Mouse (Mus musculus) stomach, embryonic 16.5 days (tissue): ENCODE measurements around the gene Srrm1. TPM values are rescaled to one million over a fixed set of nuclear protein-coding genes. Genes with fewer than 3 reads are reported as not detected.

Experiments
- ATAC-seq: fragments of 200-750 bp; cut with Nextera tagmentation; 2 replicates; pipeline ENCODE4 v1.8.0; 2017; ENCODE audit warnings: moderate number of reproducible peaks, moderate TSS enrichment; ENCODE audit not compliant: insufficient read depth, low FRiP score
- H3K27ac ChIP-seq: fragments of 300-500 bp; sonication (generic); 2 replicates; pipeline ENCODE4 v1.5.1; 2014; ENCODE audit warnings: low read length
- H3K27me3 ChIP-seq: fragments of 300-500 bp; sonication (generic); 2 replicates; pipeline ENCODE4 v1.6.1; 2014; ENCODE audit warnings: low read length, control low read depth, mixed read lengths; ENCODE audit not compliant: control insufficient read depth, insufficient read depth
- H3K36me3 ChIP-seq: fragments of 300-500 bp; sonication (generic); 2 replicates; pipeline ENCODE4 v1.6.1; 2014; ENCODE audit warnings: low read length; ENCODE audit not compliant: control insufficient read depth, insufficient read depth
- H3K4me1 ChIP-seq: fragments of 300-500 bp; sonication (generic); 2 replicates; pipeline ENCODE4 v1.6.1; 2014; ENCODE audit warnings: low read length, control low read depth, mixed read lengths; ENCODE audit not compliant: control insufficient read depth, insufficient read depth
- H3K4me2 ChIP-seq: fragments of 300-500 bp; sonication (generic); 2 replicates; pipeline ENCODE4 v1.6.1; 2014; ENCODE audit warnings: low read depth, low read length, mixed read lengths
- H3K4me3 ChIP-seq: fragments of 300-500 bp; sonication (generic); replicated peaks from 2 replicates; pipeline ENCODE4 v1.5.1; 2014; ENCODE audit warnings: mild to moderate bottlenecking, low read length
- H3K9ac ChIP-seq: fragments of 300-500 bp; sonication (generic); 2 replicates; pipeline ENCODE4 v1.6.1; 2014; ENCODE audit warnings: low read length
- H3K9me3 ChIP-seq: fragments of 300-500 bp; sonication (generic); replicated peaks from 2 replicates; pipeline ENCODE4 v1.6.1; 2016; ENCODE audit warnings: low read length, control low read depth; ENCODE audit not compliant: control insufficient read depth
- WGBS: fragments of 180-500 bp; shearing (Covaris S2); extraction: QIAGEN DNeasy Blood & Tissue Kit; methylation state at CpG from one replicate; pipeline ENCODE4 v1.1.7; 2014; 5-methylcytosine and 5-hydroxymethylcytosine counted together
- polyA plus RNA-seq: library from polyadenylated mRNA; unstranded; fragments of >200 nt; fragmentation: Nextera tagmentation; extraction: Ambion mirVana; gene quantifications from 2 replicates; pipeline ENCODE4 v1.2.1, GENCODE M21; 2015

Gene Srrm1
- polyA plus RNA-seq, 1 experiment from 2014 or later = 188 TPM

- Histone ChIP-seq H3K27ac (0 out of 2 replicates have a peak overlapping the region, but pooled peaks have one; percentile 20), H3K4me2 (no peak overlapping the region)
These were observed 17.6 kb downstream of the Srrm1 start for GRCm38 (mm10) chr4:135335327-135336022.

DNA sequence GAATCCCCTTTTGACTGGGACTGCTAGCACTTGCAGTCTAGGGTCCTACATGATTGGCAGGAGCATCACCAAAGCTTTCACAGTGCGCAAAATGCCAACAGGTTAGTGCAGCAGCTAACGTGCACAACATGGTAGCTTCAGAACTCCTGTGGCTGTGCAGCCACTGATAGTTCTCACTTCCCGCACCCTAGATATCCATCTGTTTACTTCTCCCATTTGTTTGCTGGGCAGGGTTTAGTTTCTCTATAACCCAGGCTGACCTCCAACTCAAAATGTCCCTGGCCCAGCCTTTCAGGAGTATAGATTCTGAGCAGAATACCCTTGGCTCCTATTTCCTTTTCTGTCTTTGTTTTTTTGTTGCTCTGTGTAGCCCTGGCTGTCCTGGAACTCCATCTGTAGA is 26.7 kb downstream of the Srrm1 start:
- Histone ChIP-seq H3K4me3 (no peak overlapping the region), H3K9me3 (no peaks in the 10 kb centered on the region), H3K27ac (no peak overlapping the region), H3K4me1 (no peaks in the 10 kb centered on the region), H3K27me3 (no peaks in the 10 kb centered on the region), H3K9ac (no peak overlapping the region), H3K36me3 (peaks cover 39% of the 10 kb centered on the region), H3K4me2 (no peak overlapping the region)
- no peak for ATAC-seq
- WGBS = 78% methylated on average over 3 of the region's 3 CpGs

More at GRCm38 (mm10) chr4:135335327-135336022, 17.6 kb downstream of the Srrm1 start:
- Histone ChIP-seq H3K27me3 (no peaks in the 10 kb centered on the region), H3K4me3 (no peak overlapping the region), H3K4me1 (0 out of 2 replicates have a peak, but pooled peaks cover 2% of the 10 kb centered on the region), H3K36me3 (peaks cover 53% of the 10 kb centered on the region), H3K9me3 (no peaks in the 10 kb centered on the region), H3K9ac (no peak overlapping the region)
- ATAC-seq = peak; percentile 64; the same call in 1 of the 2 replicates
- 63% methylated on average over 9 of the region's 9 CpGs for whole genome bisulfite sequencing

DNA sequence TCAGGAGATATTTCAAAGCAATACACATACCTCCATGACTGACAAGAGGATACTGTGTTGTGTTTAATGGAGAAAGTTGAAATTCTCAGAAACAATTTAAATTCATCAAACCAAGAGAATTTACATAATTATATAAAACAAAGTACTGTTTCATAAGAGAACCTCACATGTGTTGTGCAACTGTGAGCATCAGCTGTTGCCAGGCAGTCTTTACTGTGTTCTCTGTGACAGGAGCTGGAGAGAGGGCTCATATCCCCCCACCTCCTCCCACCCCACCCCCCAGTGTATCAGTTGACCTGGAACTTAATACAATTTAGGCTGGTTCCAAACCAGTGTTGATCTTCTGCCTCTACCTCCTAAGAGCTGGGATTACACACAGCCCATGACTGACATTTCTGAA is 27.1 kb downstream of the Srrm1 start:
- Histone ChIP-seq H3K4me2 (no peak overlapping the region), H3K27me3 (no peaks in the 10 kb centered on the region), H3K9me3 (no peaks in the 10 kb centered on the region), H3K27ac (no peak overlapping the region), H3K4me3 (no peak overlapping the region), H3K36me3 (peaks cover 35% of the 10 kb centered on the region), H3K9ac (no peak overlapping the region), H3K4me1 (no peaks in the 10 kb centered on the region)
- ATAC-seq = no peak

- no peak for ATAC-seq
- WGBS = 89% methylated on average over 8 of the region's 8 CpGs
- H3K4me2 ChIP-seq = no peak overlapping the region
- peaks cover 35% of the 10 kb centered on the region; the same call in 1 of the 2 replicates for H3K36me3 ChIP-seq
- no peaks in the 10 kb centered on the region for H3K9me3 ChIP-seq
- H3K27ac ChIP-seq = no peak overlapping the region
- H3K4me3 ChIP-seq = no peak overlapping the region
- no peak overlapping the region for H3K9ac ChIP-seq
- H3K4me1 ChIP-seq = no peaks in the 10 kb centered on the region
- no peaks in the 10 kb centered on the region for H3K27me3 ChIP-seq
These were observed 30.1 kb downstream of the Srrm1 start for GRCm38 (mm10) chr4:135323021-135323420.

DNA sequence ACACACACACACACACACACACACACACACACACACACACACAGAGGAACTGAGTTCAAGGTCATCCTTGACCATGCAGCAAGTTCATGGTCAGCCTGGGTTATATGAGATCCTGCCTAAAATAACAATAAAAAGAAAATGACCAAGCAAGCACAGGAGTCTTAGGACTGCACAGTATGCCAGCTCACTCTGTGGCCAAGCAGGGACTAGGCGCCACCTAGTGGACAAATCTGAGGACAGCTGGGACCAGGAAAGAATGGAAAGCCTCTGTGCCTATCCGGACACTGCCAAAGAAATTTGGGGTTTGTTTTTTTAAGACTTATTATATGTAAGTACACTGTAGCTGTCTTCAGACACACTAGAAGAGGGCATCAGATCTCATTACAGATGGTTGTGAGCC is 35.2 kb downstream of the Srrm1 start:
- Histone ChIP-seq H3K4me2 (no peak overlapping the region), H3K27ac (no peak overlapping the region), H3K4me3 (no peak overlapping the region), H3K4me1 (peaks cover 18% of the 10 kb centered on the region), H3K27me3 (no peaks in the 10 kb centered on the region), H3K9me3 (peaks cover 5% of the 10 kb centered on the region; the same call in 1 of the 2 replicates), H3K9ac (no peak overlapping the region), H3K36me3 (peaks cover 32% of the 10 kb centered on the region)
- ATAC-seq = peak; percentile 86; the same call in 1 of the 2 replicates
- 5% methylated on average over 2 of the region's 2 CpGs for WGBS

- no peaks in the 10 kb centered on the region for H3K27me3 ChIP-seq
- peaks cover 5% of the 10 kb centered on the region; the same call in 1 of the 2 replicates for H3K9me3 ChIP-seq
- H3K9ac ChIP-seq = no peak overlapping the region
- ATAC-seq = no peak
- no peak overlapping the region for H3K27ac ChIP-seq
- H3K4me1 ChIP-seq = peaks cover 22% of the 10 kb centered on the region
- peaks cover 32% of the 10 kb centered on the region for H3K36me3 ChIP-seq
- H3K4me3 ChIP-seq = no peak overlapping the region
- H3K4me2 ChIP-seq = no peak overlapping the region
- WGBS = 91% methylated on average over 4 of the region's 4 CpGs
These were observed 35.6 kb downstream of the Srrm1 start for GRCm38 (mm10) chr4:135317539-135317938.

GRCm38 (mm10) chr4:135315287-135315686 is 37.8 kb downstream of the Srrm1 start:
- H3K36me3 ChIP-seq = peaks cover 26% of the 10 kb centered on the region
- H3K27me3 ChIP-seq = no peaks in the 10 kb centered on the region
- 94% methylated on average over 9 of the region's 9 CpGs for WGBS
- H3K4me2 ChIP-seq = no peak overlapping the region
- H3K9me3 ChIP-seq = peaks cover 5% of the 10 kb centered on the region; the same call in 1 of the 2 replicates
- peaks cover 23% of the 10 kb centered on the region for H3K4me1 ChIP-seq
- no peak overlapping the region for H3K9ac ChIP-seq
- no peak overlapping the region for H3K4me3 ChIP-seq
- no peak overlapping the region for H3K27ac ChIP-seq
- no peak for ATAC-seq

- H3K36me3 ChIP-seq = peaks cover 20% of the 10 kb centered on the region
- no peak overlapping the region for H3K4me2 ChIP-seq
- H3K9ac ChIP-seq = no peak overlapping the region
- H3K4me1 ChIP-seq = peaks cover 23% of the 10 kb centered on the region
- WGBS = 75% methylated on average over 11 of the region's 11 CpGs
- H3K4me3 ChIP-seq = no peak overlapping the region
- H3K9me3 ChIP-seq = peaks cover 5% of the 10 kb centered on the region; the same call in 1 of the 2 replicates
- no peak overlapping the region for H3K27ac ChIP-seq
- no peak for ATAC-seq
- no peaks in the 10 kb centered on the region for H3K27me3 ChIP-seq
These were observed 38.7 kb downstream of the Srrm1 start for GRCm38 (mm10) chr4:135314419-135314832.

GRCm38 (mm10) chr4:135313761-135314241 is 39.3 kb downstream of the Srrm1 start:
- ATAC-seq = no peak
- Histone ChIP-seq H3K4me2 (no peak overlapping the region), H3K27me3 (no peaks in the 10 kb centered on the region), H3K9me3 (peaks cover 5% of the 10 kb centered on the region; the same call in 1 of the 2 replicates), H3K4me3 (no peak overlapping the region), H3K4me1 (peaks cover 23% of the 10 kb centered on the region), H3K9ac (no peak overlapping the region), H3K27ac (no peak overlapping the region), H3K36me3 (peaks cover 16% of the 10 kb centered on the region)
- WGBS = 67% methylated on average over 9 of the region's 9 CpGs
